Mouse (Mus musculus): ENCODE measurements around the gene Ahdc1.

DNA sequence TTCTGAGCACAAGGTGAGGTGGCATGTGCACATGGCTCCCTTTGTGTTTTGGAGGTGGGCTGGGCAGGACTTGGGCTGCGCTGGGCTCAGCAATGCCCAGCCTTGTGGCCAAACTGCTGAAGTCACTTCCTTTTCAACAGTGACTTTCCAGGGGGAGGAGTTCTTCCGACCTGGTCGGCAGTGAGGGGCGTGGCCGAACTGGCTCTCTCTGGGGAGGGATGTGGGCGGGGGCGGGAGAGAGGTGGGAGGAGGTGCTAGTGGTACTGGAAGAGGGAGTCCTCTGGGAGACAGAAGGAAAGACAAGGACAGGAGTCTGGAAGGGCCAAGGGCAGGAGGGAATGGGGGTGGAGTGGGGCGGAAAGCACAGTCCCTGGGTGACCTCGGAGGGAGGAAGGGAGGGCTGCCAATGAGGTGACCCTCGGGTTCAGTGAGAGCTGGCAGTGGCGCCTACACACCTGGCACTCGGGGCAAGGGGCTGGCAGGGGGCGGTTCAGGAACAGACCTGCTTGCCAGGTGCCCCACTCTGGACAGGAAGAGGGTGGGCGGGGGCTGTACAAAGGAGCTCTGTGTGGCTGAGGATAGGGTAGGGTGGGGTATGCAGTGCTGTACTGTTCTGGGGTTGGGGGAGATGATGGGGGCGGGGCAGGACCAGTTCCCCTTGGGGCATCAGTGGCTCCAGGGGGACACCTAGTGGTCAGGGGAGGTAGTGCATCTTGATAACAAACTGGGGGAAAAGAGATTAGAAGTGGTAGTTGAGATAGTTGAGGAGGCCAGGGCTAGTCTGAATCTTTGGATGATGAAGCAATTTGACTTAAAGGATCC, 45.2 kb downstream of the Ahdc1 start:
- TF ChIP-seq MYOG (IDR thresholded peaks at IDR 0.05; ENCODE audit: control insufficient read depth in 1 of 3, insufficient read depth in 1 of 3, insufficient read length in 2 of 3, low read depth in 2 of 3) (peak in 1 of 3 experiments; percentile 36), SRF (IDR thresholded peaks at IDR 0.05; ENCODE audit: control insufficient read depth, insufficient read length, low read depth) (no peak), USF1 (IDR thresholded peaks at IDR 0.05; ENCODE audit: low read depth) (no peak), MAX (IDR thresholded peaks at IDR 0.05; ENCODE audit: low read depth) (no peak), POLR2A (IDR thresholded peaks at IDR 0.05; ENCODE audit: insufficient read length, low read depth) (peak; percentile 73), E2F4 (IDR thresholded peaks at IDR 0.05; ENCODE audit: insufficient read depth) (no peak), MYOD1 (IDR thresholded peaks at IDR 0.05; ENCODE audit: control insufficient read depth in 1 of 3, insufficient read length in 2 of 3, low read depth in 2 of 3) (no peak)

All from myocyte (in vitro differentiated cells).